Mouse (Mus musculus) yolk sac, embryonic 10.5 days (tissue): ENCODE results near the gene Park7.
A peak's percentile ranks its signal among the peaks of the same experiment; 100 is the strongest.
"Not testable (repeated sequence)": the region's sequence is repeated elsewhere in the genome, so short reads cannot be mapped to it uniquely, and the experiment has no call there.

ENCODE experiments used
- DNase-seq: peaks from one replicate; pipeline ENCODE4 v3.0.0-alpha.2; 2017; ENCODE audit warnings: low spot score

Gene Park7

GRCm38 (mm10) chr4:150910164-150910951 lies 3.9 kb downstream of the Park7 start:
- no peak for DNase-seq

- peak; percentile 99 for DNase-seq
Observed at GRCm38 (mm10) chr4:150909451-150910156, 4.6 kb downstream of the Park7 start.

- not testable (repeated sequence) for DNase-seq
Observed at GRCm38 (mm10) chr4:150908512-150908911, 5.7 kb downstream of the Park7 start.

- DNase-seq, result no peak
Observed at GRCm38 (mm10) chr4:150907099-150907498, 7.1 kb downstream of the Park7 start.

- DNase-seq, result no peak
Observed at GRCm38 (mm10) chr4:150903091-150903742, 11.0 kb downstream of the Park7 start.

GRCm38 (mm10) chr4:150902062-150902461 lies 12.2 kb downstream of the Park7 start:
- DNase-seq, result peak; percentile 40

- peak; percentile 73 for DNase-seq
Observed at GRCm38 (mm10) chr4:150901651-150902050, 12.6 kb downstream of the Park7 start.

- no peak for DNase-seq
Observed at GRCm38 (mm10) chr4:150900486-150900885, 13.8 kb downstream of the Park7 start.

- DNase-seq, result peak; percentile 76
Observed at GRCm38 (mm10) chr4:150898716-150899365, 15.4 kb downstream of the Park7 start.

- DNase-seq, result no peak
Observed at GRCm38 (mm10) chr4:150896896-150897624, 17.2 kb downstream of the Park7 start.

GRCm38 (mm10) chr4:150894718-150895501 lies 19.3 kb downstream of the Park7 start:
- peak; percentile 71 for DNase-seq

GRCm38 (mm10) chr4:150891308-150891707 lies 22.9 kb downstream of the Park7 start:
- no peak for DNase-seq

GRCm38 (mm10) chr4:150889955-150890315 lies 24.3 kb downstream of the Park7 start:
- peak; percentile 68 for DNase-seq

GRCm38 (mm10) chr4:150889273-150889954 lies 24.8 kb downstream of the Park7 start:
- DNase-seq, result peak; percentile 84

GRCm38 (mm10) chr4:150888492-150888891 lies 25.7 kb downstream of the Park7 start:
- peak; percentile 78 for DNase-seq

GRCm38 (mm10) chr4:150887903-150888302 lies 26.3 kb downstream of the Park7 start:
- no peak for DNase-seq

- DNase-seq, result no peak
Observed at GRCm38 (mm10) chr4:150882632-150883031, 31.6 kb downstream of the Park7 start.

GRCm38 (mm10) chr4:150880364-150880763 lies 33.9 kb downstream of the Park7 start:
- no peak for DNase-seq

- DNase-seq, result no peak
Observed at GRCm38 (mm10) chr4:150879631-150880030, 34.6 kb downstream of the Park7 start.

- DNase-seq, result no peak
Observed at GRCm38 (mm10) chr4:150875393-150875792, 38.8 kb downstream of the Park7 start.
